Mouse (Mus musculus): ENCODE measurements around the gene Cenpn.

Gene Cenpn

GRCm38 (mm10) chr8:116921337-116922059, at the start of gene Cenpn, which contains the start of gene Cmc2:
Gene Cenpn (plus strand): TSS chr8:116921730.
Gene Cmc2 (minus strand): TSS chr8:116921455.
- peak; percentile 91 for DNase-seq

GRCm38 (mm10) chr8:116872761-116873342, 48.7 kb upstream of the Cenpn start:
- no peak for DNase-seq

GRCm38 (mm10) chr8:116873586-116873985, 47.9 kb upstream of the Cenpn start:
- DNase-seq = no peak

GRCm38 (mm10) chr8:116873986-116874385, 47.5 kb upstream of the Cenpn start:
- no peak for DNase-seq

GRCm38 (mm10) chr8:116875798-116876450, 45.6 kb upstream of the Cenpn start:
- no peak for DNase-seq

GRCm38 (mm10) chr8:116881396-116881795, 40.1 kb upstream of the Cenpn start:
- no peak for DNase-seq

- DNase-seq = no peak
Measured at GRCm38 (mm10) chr8:116887813-116888212, 33.7 kb upstream of the Cenpn start.

- DNase-seq = no peak
Measured at GRCm38 (mm10) chr8:116891446-116891845, 30.1 kb upstream of the Cenpn start.

- DNase-seq = no peak
Measured at GRCm38 (mm10) chr8:116892130-116892529, 29.4 kb upstream of the Cenpn start.

GRCm38 (mm10) chr8:116892636-116893035, 28.9 kb upstream of the Cenpn start:
- DNase-seq = no peak

GRCm38 (mm10) chr8:116893938-116894337, 27.6 kb upstream of the Cenpn start:
- no peak for DNase-seq

GRCm38 (mm10) chr8:116895521-116895920, 26.0 kb upstream of the Cenpn start:
- no peak for DNase-seq

GRCm38 (mm10) chr8:116904736-116905135, 16.8 kb upstream of the Cenpn start:
- no peak for DNase-seq

GRCm38 (mm10) chr8:116905252-116905651, 16.3 kb upstream of the Cenpn start:
- no peak for DNase-seq

GRCm38 (mm10) chr8:116905836-116906235, 15.7 kb upstream of the Cenpn start:
- DNase-seq = no peak

- DNase-seq = no peak
Measured at GRCm38 (mm10) chr8:116921005-116921336, 559 bp upstream of the Cenpn start.

GRCm38 (mm10) chr8:116922060-116922757, 679 bp downstream of the Cenpn start:
- no peak for DNase-seq

- no peak for DNase-seq
Measured at GRCm38 (mm10) chr8:116923526-116923925, 2.0 kb downstream of the Cenpn start.

- no peak for DNase-seq
Measured at GRCm38 (mm10) chr8:116927880-116928279, 6.3 kb downstream of the Cenpn start.

- DNase-seq = no peak
Measured at GRCm38 (mm10) chr8:116928588-116928987, 7.1 kb downstream of the Cenpn start.

GRCm38 (mm10) chr8:116934976-116935375, 13.4 kb downstream of the Cenpn start:
- DNase-seq = no peak

- no peak for DNase-seq
Measured at GRCm38 (mm10) chr8:116935506-116935905, 14.0 kb downstream of the Cenpn start.

- no peak for DNase-seq
Measured at GRCm38 (mm10) chr8:116942284-116943058, 20.9 kb downstream of the Cenpn start.
